Mouse (Mus musculus): ENCODE data around the gene Kcna1.
A peak's percentile ranks its signal among the peaks of the same experiment; 100 is the strongest.

Gene Kcna1

GRCm38 (mm10) chr6:126646381-126646780 is at the start of gene Kcna1:
TSS of gene Kcna1 (minus strand) at chr6:126646384.
- no peak for DNase-seq (ENCODE audit: low spot score)

DNA sequence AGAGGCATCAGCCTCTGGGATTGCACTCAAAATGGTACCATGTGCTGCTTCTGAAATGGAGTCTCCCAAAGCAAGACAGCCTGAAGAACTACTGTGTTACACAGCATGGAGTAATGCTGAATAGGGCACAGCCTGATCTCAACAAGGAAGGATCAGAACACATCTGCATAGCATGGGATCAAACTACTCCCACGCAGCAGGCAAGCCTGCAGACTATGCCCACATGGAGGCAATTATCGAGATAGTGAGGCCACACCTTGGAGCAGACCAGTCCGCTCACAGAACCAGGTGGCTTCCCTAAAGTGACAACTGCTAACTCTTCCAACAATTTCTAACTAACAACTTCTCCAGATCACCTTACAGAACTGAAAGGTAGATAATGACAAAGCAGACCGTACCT is 40.9 kb upstream of the Kcna1 start:
- DNase-seq (ENCODE audit: low spot score), result no peak

GRCm38 (mm10) chr6:126685135-126685534 is 39.0 kb upstream of the Kcna1 start:
- no peak for DNase-seq (ENCODE audit: low spot score)

GRCm38 (mm10) chr6:126678961-126679360 is 32.8 kb upstream of the Kcna1 start:
- DNase-seq (ENCODE audit: low spot score), result peak; percentile 5

DNA sequence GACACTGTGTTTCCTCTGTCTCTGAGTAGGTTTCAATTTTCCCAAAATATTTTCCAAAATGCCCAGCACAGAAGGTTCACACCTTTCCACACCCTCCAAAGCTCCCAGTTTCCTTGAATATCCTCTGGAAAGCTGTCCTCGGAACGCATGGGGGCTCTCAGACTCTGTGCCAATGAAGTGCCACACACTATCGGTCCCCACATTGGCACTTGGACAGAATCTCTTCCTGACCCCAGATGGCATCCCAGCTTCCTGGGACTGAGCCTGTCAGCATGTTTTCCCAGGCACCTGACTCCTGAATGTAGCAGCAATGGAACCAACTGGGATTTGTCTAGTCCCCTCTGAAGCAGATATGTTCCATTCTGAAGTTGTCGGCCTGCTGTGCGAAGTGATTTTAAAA is 20.8 kb upstream of the Kcna1 start:
- no peak for DNase-seq (ENCODE audit: low spot score)

DNA sequence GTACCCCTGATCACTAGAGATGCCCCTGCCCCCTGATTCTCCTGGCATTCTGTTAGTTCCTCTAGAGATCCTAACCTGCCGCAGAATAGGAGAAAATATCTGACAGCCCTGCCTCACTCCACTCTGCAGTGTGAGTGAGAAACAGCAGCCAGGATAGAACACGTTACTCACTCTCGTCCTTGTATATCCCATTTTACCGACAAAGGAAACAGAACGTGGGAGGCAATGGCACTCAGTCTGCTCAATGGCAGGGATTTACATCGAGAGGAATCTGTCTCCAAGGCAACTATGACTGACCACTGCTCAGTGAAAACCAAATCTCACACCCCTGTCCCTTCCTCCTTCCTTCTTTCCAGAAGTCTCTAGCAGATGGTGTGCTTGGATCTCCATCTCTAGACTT is 19.9 kb upstream of the Kcna1 start:
- no peak for DNase-seq (ENCODE audit: low spot score)

- DNase-seq (ENCODE audit: low spot score), result no peak
Observed at GRCm38 (mm10) chr6:126664569-126664968, 18.4 kb upstream of the Kcna1 start.

DNA sequence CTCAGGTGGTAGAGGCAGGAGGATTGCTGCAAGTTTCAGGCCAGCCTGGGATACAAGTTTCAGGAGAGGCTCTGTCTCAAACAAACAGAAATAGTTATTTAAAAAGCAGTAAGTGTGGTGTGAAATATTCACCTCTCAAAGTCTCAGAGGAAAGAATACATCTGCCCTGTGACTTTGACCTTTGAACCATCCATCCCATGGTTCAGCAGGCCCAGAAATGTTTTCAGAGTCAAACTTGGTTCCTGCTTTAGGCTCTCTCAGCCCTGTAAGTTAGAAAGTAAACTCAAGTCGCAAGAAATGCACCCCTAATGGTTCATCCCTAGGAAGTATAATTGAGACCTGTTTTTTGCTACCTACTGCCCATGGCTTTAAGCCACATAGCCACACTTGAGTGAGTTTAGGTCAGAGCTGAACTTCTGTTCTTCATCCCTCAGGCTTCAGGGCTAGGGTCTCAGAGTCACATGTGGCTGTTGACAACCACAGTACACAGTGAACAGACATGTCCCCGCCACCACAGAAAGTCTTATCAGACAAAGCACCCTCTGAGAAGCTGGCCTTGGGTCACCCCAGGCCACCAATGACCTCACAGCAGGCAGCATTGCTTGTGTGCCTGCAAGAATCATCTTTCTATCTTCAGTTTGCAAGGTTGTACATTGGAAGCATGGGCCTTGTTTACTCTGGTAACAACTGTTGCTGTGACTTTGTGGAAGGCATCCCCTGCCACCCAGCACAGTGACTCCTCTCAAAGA is 11.6 kb upstream of the Kcna1 start:
- no peak for DNase-seq (ENCODE audit: low spot score)

DNA sequence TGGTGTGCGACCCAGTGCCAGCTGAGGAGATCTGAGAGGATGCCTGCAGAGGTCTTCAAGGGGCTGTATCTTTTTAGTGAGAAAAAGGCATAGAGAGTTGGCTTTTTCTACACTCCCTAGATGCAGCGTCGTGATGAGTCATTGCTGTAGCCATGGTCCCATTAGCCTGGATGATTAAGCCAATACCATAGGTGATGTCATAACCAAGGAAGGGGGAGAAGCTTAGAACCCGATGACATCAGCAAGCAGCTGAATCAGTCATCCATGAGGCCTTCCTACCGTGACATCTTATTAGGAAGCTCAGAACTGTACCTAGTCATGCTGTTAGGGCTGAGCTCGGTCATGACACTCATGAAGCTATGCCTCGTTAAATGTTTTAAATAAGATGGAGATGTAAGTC is 7.4 kb upstream of the Kcna1 start:
- no peak for DNase-seq (ENCODE audit: low spot score)

DNA sequence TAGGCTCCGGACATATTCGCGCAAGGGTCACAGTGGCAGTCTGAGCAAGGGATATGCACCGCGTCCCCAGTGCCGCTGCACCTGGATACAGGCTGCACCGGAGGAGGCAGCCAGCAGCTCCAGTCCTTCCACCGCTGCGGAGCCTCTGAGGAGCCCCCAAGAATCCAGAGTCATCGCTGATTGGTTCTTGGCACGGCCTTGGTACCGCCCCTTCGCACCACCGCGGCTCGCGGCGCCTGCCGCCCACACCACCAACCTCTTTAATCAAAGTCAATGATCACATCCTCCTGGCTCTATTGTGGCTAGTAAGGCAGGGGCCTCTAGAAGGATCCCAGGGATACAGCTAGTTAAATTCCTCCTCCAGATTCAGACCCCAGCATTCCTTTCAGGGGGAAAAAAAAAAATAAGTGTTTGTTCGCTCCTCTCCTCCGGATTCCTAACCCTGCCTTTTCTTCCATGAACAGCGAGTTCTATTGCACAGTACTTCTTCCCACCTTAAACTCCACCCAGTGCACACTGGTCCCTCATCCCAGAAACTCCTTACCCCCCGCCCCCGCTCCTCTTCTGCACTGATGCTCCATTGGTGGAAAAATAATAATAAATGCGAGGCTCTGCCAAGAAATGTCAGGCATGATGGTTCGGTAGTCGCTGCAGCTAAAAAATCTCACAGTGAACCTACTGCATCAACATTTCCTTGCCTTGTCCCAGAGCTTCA is 383 bp downstream of the Kcna1 start:
- DNase-seq (ENCODE audit: low spot score), result no peak

DNA sequence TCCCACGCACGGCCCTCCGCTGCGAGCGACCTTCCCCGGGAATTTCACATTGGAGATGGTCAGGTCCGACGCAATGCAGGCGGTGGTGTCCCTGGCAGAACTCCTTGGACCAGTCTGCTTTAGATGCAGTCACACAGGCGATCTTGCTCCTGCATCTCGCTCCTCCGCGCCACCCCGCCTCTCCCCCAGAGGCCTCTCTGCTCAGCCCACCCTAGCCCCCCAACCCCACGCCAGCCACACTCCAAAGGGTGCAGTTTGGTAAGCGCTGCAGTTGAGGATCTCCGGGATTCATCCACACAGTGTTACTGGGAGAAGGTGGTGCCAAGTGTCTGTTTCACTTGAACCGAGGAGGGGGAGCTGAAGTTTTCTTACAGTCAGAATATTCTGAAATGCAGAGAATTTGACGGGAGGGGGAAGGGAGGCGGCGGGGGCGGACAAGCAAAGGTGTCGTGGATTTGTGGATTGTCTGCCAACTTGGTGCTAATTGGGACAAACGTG is 1.1 kb downstream of the Kcna1 start:
- DNase-seq (ENCODE audit: low spot score), result no peak

DNA sequence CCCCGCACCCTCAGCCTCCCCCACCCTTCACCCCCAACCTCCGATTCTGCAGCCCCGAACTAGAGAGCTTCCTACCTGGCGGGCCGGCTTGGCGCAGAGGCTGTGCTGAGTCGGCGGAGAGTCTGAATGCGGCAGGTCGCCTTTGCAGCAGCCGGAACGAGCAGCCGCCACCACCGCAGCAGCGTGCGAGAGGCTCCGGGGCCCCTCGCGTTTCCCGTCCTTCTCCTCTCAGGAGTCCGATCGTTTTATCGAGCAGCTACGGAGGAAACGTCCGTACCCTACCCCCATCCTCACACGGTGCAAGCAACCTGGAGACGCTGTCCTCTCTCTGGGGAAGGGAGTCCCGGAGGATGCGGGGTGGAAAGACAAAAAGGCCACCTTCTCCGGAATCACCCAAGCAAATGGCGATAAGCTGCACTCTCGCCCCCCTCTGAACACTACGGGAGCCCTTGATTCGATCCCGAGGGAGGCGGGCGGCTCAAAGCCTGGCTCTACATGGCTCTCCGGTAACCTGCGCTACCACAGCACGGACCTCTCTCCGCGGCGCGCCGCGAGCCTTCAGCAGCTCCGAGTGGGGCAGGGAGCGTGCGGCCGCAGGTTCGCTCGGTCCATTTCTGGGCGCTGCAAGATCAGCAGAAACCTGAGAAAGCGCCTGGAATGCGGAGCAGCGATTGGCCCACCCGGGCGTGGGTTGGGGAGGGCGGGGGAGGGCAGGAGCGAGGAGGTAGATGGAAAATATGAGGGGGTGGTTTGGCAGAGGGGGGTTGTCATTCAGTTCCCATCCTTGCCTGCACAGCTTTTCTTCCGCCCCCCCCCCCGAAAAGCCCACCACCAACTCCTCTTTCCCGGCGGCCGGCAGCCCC is 1.8 kb downstream of the Kcna1 start:
- no peak for DNase-seq (ENCODE audit: low spot score)

DNA sequence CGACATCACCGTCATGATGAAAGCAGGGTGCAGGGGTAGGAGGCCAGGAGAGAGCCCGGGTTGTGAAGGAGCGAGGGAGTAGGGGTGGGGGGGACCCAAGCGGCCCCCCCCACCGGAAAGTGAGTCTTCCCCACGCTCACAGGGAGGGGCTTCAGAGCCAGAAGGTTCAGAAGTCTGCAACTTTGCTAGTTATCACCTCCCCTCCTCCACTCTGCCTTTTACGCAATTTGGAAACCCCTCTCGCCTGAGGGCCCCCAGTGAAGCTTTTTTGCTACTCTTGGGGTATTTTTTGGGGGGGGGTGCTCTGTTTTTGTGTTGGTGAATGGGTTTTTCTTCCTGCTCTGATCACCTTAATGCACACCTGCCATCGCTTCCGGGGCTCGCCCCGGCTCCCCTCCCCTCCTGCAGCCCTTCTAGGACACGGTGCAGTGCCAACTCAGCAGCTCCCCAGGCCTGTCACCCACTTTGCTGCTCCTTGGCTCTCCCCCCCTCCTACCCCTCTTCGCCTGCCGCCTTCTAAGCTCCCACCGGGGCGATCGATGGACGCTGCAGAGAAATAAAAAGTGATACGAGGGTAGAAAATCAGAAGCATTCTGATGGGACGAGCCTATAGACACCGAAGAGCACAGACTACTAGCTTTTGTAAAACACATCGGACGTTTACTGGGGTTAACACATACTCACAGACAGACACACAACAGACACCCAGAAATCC is 2.7 kb downstream of the Kcna1 start:
- DNase-seq (ENCODE audit: low spot score), result no peak

DNA sequence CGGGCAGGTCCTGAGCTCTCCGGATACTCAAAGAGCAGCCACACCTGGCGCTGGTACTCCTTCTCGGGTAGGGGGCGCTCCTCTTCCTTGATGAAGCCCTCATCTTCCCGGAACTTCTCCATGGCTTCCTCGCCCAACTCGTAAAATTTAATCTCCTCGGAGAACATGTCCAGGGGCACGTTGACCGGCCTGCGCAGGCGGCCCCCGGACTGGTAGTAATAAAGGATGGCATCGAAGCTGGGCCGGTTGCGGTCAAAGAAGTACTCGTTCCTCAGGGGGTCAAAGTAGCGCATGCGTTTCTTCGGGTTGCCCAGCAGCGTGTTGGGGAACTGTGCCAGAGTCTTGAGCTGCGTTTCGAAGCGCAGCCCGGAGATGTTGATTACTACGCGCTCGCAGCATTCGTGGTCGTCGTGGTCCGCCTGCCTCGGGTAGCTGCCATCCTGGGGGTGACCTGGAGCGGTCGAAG is 3.3 kb downstream of the Kcna1 start:
- no peak for DNase-seq (ENCODE audit: low spot score)

DNA sequence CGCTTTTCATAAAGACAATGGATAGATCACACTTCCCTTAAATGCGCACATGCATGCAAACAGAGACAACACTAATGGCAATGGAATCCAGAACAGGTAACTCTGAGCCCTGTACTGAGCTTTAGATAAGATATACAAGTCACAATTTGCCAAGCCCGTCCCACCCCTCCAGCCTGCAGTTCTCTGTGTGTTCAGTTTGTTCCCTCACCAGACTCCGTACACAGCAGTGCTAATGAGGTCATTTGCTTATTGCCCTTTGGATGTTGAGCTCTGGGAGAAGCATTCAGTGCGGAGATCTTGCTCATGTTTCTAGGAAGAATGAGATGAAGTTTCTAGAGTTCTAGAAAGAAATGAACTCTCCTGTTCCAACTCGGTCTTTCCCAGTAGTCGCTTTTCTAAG is 17.7 kb downstream of the Kcna1 start:
- DNase-seq (ENCODE audit: low spot score), result no peak

- no peak for DNase-seq (ENCODE audit: low spot score)
Observed at GRCm38 (mm10) chr6:126618455-126618854, 27.7 kb downstream of the Kcna1 start.

DNA sequence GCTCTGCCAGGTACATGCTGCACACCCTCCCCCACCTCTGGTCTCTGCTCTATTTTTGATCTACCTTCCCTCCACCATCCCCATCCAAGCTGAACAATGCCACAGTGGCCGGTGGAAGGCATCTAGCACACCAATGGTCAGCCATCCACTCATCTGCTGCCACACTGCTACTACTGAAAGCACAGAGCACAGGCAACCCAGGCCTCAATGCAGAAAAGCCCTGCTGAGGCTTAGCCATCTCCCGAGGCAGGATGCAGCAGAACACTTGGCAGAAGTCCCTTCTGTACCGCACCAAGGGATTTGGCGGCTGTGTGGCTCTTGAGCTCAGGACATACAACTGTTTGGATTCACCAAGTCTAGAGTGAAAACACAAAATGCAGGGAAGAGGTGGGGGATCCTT is 35.4 kb downstream of the Kcna1 start:
- no peak for DNase-seq (ENCODE audit: low spot score)

DNA sequence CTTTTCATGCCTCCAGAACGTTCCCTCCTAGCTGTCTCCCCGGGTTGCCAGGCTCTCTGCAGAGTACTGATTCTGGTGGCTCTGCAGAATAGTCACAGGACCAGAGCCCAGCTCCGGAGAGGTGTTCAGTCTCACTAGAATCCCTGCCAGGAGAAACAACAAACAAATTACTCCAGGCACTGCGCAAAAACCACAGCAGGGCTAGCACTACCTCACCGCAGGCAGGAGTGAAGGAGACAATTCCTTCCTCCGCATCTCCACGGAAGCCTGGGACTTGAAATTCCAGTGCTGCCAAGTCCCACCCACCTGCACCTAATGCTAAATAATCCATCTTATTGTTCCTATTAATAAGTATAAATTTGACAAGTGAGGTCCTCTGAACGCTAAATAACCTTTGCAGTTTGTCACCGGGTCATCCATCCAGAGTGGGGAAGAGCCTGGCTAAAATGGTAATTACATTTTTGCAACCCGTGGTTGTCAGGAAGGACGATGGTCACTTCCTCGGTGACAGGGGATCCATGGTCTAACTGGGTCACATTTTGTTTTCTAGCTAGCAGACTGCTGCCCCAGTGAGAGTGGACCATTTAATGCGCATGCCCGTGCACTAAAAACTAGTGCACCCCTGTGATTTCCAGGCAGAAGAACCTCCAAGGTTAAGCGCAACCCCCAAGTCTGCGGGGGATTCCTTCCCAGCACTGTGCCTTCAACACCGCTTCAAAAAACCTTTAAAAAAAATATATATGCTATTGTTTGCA is 36.8 kb downstream of the Kcna1 start:
- no peak for DNase-seq (ENCODE audit: low spot score)

GRCm38 (mm10) chr6:126601843-126602326 is 44.3 kb downstream of the Kcna1 start:
- DNase-seq (ENCODE audit: low spot score), result no peak

DNA sequence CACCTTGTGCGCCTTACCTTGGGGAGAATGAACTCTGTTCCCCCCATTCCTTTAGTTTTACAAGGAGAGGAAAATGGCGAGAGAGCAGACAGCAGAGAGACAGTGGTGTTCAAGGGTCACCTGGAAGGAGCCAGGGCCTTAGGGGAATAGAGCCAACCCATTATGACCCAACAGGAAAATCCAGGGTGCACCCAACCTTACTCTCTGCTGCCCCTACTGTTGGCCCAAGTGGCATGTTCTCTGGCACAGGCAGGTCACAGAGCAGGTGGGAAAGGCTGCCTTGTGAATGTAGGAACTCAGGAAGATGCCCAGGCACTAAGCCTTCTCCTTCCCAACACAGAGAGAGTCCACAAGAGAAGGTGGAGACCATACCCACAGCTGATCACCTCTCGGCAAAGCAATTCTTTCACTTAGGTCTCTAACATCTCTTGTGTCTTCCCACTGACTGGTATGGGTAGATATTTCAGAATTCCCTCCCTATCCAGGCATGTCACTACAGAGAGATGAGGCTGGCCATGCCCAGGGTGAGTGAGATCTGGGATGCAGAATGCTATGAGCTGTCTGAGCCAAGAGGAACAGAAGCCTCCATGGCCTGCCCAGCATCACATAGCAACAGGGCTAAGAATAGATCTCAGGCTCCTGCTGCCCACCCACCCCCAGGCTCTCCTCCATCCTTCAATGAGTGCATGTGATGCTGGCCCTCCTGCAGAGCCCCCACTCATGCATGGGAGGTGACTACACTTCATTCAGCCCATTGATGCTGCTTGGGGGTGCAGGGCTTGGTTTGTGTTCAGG is 46.8 kb downstream of the Kcna1 start:
- DNase-seq (ENCODE audit: low spot score), result no peak

Measured in ovary, postnatal 14 days (tissue).